Comparison of ENCODE assay signal across 8 mouse cellular contexts in genomic region chr9:40191086-40191876, GRCm38 (mm10). TPM values are rescaled to one million over a fixed set of nuclear protein-coding genes. Genes with fewer than 3 reads are reported as not detected.
DNase-seq lines count a peak whose midpoint lies in the region; ATAC-seq and TF ChIP-seq lines count a peak whose summit lies in the region.

No protein-coding gene starts in this region.

- H3K4me2 ChIP-seq in lung, embryonic 15.5 days, result peak overlapping the region; percentile 86
- peak overlapping the region; percentile 84 for H3K4me2 ChIP-seq in embryonic facial prominence, embryonic 15.5 days (replicated peaks)
- H3K4me2 ChIP-seq in limb, embryonic 11.5 days (ENCODE audit: low read depth, severe bottlenecking), result peak overlapping the region; percentile 72

- H3K4me3 ChIP-seq in lung, embryonic 15.5 days, result peak overlapping the region; percentile 89
- peak overlapping the region; percentile 85 for H3K4me3 ChIP-seq in embryonic facial prominence, embryonic 15.5 days (replicated peaks)
- H3K4me3 ChIP-seq in limb, embryonic 11.5 days (ENCODE audit: low read depth, low read length), result peak overlapping the region; percentile 74; the same call in 1 of the 2 replicates
- H3K4me3 ChIP-seq in small intestine, adult 2 months (ENCODE audit: low read depth, low read length), result peak overlapping the region; percentile 73; the same call in 1 of the 2 replicates

- H3K4me1 ChIP-seq in lung, embryonic 15.5 days, result peaks cover 9% of the 10 kb centered on the region
- peaks cover 14% of the 10 kb centered on the region for H3K4me1 ChIP-seq in embryonic facial prominence, embryonic 15.5 days
- H3K4me1 ChIP-seq in limb, embryonic 11.5 days (ENCODE audit: control insufficient read depth, insufficient read depth, low read length), result peaks cover 3% of the 10 kb centered on the region; the same call in 1 of the 2 replicates
- H3K4me1 ChIP-seq in small intestine, adult 2 months (ENCODE audit: control insufficient read depth, insufficient read depth, insufficient read length, low read length), result peaks cover 6% of the 10 kb centered on the region; the same call in 1 of the 2 replicates

- TF ChIP-seq POLR2A in small intestine, adult 2 months (IDR thresholded peaks at IDR 0.05; ENCODE audit: low read depth, low read length), result no peak

- WGBS in lung, embryonic 15.5 days, result 83% methylated on average over 9 of the region's 9 CpGs
- 92% methylated on average over 9 of the region's 9 CpGs for WGBS in embryonic facial prominence, embryonic 15.5 days
- WGBS in limb, embryonic 11.5 days, result 95% methylated on average over 8 of the region's 9 CpGs
- WGBS in small intestine, adult 2 months, result 82% methylated on average over 8 of the region's 9 CpGs

- no peaks in the 10 kb centered on the region for H3K36me3 ChIP-seq in lung, embryonic 15.5 days
- no peaks in the 10 kb centered on the region for H3K36me3 ChIP-seq in embryonic facial prominence, embryonic 15.5 days
- H3K36me3 ChIP-seq in limb, embryonic 11.5 days (ENCODE audit: control insufficient read depth, insufficient read depth, low read length), result no peaks in the 10 kb centered on the region
- no peaks in the 10 kb centered on the region for H3K36me3 ChIP-seq in small intestine, adult 2 months (ENCODE audit: control insufficient read depth, insufficient read depth, low read length)

- no peak for DNase-seq in lung, postnatal 14 days
- DNase-seq in limb, embryonic 11.5 days (ENCODE audit: low spot score), result no peak
- no peak for DNase-seq in layer of hippocampus, postnatal 25 days (ENCODE audit: extremely low spot score in 1 of 2, low spot score in 1 of 2)
- no peak for DNase-seq in gastrocnemius, adult 18-20 months (ENCODE audit: low spot score)
- DNase-seq in urinary bladder, postnatal 25 days (ENCODE audit: low spot score), result no peak

- H3K27me3 ChIP-seq in lung, embryonic 15.5 days, result no peaks in the 10 kb centered on the region
- H3K27me3 ChIP-seq in embryonic facial prominence, embryonic 15.5 days, result no peaks in the 10 kb centered on the region
- H3K27me3 ChIP-seq in limb, embryonic 11.5 days (ENCODE audit: control insufficient read depth, insufficient read depth, low read length), result no peaks in the 10 kb centered on the region
- no peaks in the 10 kb centered on the region for H3K27me3 ChIP-seq in small intestine, adult 2 months (ENCODE audit: control insufficient read depth, insufficient read depth, low read length)

- ATAC-seq in lung, embryonic 15.5 days (ENCODE audit: borderline replicate concordance, extremely low read depth, low FRiP score, low TSS enrichment), result no peak
- no peak for ATAC-seq in embryonic facial prominence, embryonic 15.5 days (ENCODE audit: insufficient number of reproducible peaks, low FRiP score, low TSS enrichment, low read depth)
- no peak for ATAC-seq in limb, embryonic 11.5 days (ENCODE audit: insufficient number of reproducible peaks, low FRiP score, low TSS enrichment, low read depth)

- no peak for TF ChIP-seq CTCF in small intestine, adult 2 months (IDR thresholded peaks at IDR 0.05; ENCODE audit: extremely low read depth, insufficient read length, insufficient replicate concordance, low read depth, low read length)

- no peaks in the 10 kb centered on the region for H3K9me3 ChIP-seq in lung, embryonic 15.5 days
- no peaks in the 10 kb centered on the region for H3K9me3 ChIP-seq in embryonic facial prominence, embryonic 15.5 days (replicated peaks)
- H3K9me3 ChIP-seq in limb, embryonic 11.5 days (ENCODE audit: control insufficient read depth, low read length), result no peaks in the 10 kb centered on the region

- H3K27ac ChIP-seq in lung, embryonic 15.5 days, result no peak overlapping the region
- H3K27ac ChIP-seq in embryonic facial prominence, embryonic 15.5 days (replicated peaks), result peak overlapping the region; percentile 72; the same call in 1 of the 2 replicates
- no peak overlapping the region for H3K27ac ChIP-seq in limb, embryonic 11.5 days (replicated peaks; ENCODE audit: low read depth, low read length)
- no peak overlapping the region for H3K27ac ChIP-seq in small intestine, adult 2 months (ENCODE audit: insufficient read depth, low read depth, low read length)

- H3K9ac ChIP-seq in lung, embryonic 15.5 days, result no peak overlapping the region
- H3K9ac ChIP-seq in embryonic facial prominence, embryonic 15.5 days, result no peak overlapping the region
- H3K9ac ChIP-seq in limb, embryonic 11.5 days (ENCODE audit: low read length), result peak overlapping the region; percentile 76; the same call in 1 of the 2 replicates

RNA-seq across cellular contexts. Expression of gene Zfp202, which starts 0.8 kb away (rescaled TPM):
- 4.9 TPM in 2 replicates for polyA plus RNA-seq in lung, embryonic 15.5 days (2015; fragmentation: Nextera tagmentation; extraction: Ambion mirVana)
- 5.8 and 6.5 TPM in 2 replicates for polyA plus RNA-seq in embryonic facial prominence, embryonic 15.5 days (2015; fragmentation: Nextera tagmentation; extraction: Ambion mirVana)
- polyA plus RNA-seq in limb, embryonic 11.5 days (2014; fragmentation: Nextera tagmentation; extraction: Ambion mirVana), result 6.2 and 7.9 TPM in 2 replicates
- polyA plus RNA-seq in small intestine, adult 2 months (2012; rRNA removed), result 0.19 and 0.35 TPM in 2 replicates
- 1 to 10 TPM; 3.4 to 3.8 TPM for total RNA-seq in layer of hippocampus, postnatal 25 days (2021)
- 1 to 10 TPM; 1.3 to 1.6 TPM for total RNA-seq in gastrocnemius, adult 18-20 months (2021)

RNA-seq across cellular contexts. Expression of gene Olfr986, which starts 10.6 kb away (rescaled TPM):
- not detected in 2 replicates for polyA plus RNA-seq in lung, embryonic 15.5 days (2015; fragmentation: Nextera tagmentation; extraction: Ambion mirVana)
- 0.05 TPM in 1 of 2 replicates, not detected in the other for polyA plus RNA-seq in embryonic facial prominence, embryonic 15.5 days (2015; fragmentation: Nextera tagmentation; extraction: Ambion mirVana)
- polyA plus RNA-seq in limb, embryonic 11.5 days (2014; fragmentation: Nextera tagmentation; extraction: Ambion mirVana), result not detected in 2 replicates
- not detected in 2 replicates for polyA plus RNA-seq in small intestine, adult 2 months (2012; rRNA removed)
- under 1 TPM in 1 of 2 experiments, not detected in 1; 0.14 TPM for total RNA-seq in layer of hippocampus, postnatal 25 days (2021)
- not detected for total RNA-seq in gastrocnemius, adult 18-20 months (2021)

RNA-seq across cellular contexts. Expression of gene Tmem225, which starts 43.4 kb away (rescaled TPM):
- not detected in 2 replicates for polyA plus RNA-seq in lung, embryonic 15.5 days (2015; fragmentation: Nextera tagmentation; extraction: Ambion mirVana)
- not detected in 2 replicates for polyA plus RNA-seq in embryonic facial prominence, embryonic 15.5 days (2015; fragmentation: Nextera tagmentation; extraction: Ambion mirVana)
- not detected in 2 replicates for polyA plus RNA-seq in limb, embryonic 11.5 days (2014; fragmentation: Nextera tagmentation; extraction: Ambion mirVana)
- not detected in 2 replicates for polyA plus RNA-seq in small intestine, adult 2 months (2012; rRNA removed)
- not detected for total RNA-seq in layer of hippocampus, postnatal 25 days (2021)
- not detected for total RNA-seq in gastrocnemius, adult 18-20 months (2021)
